Mouse (Mus musculus) megakaryocyte, embryonic 14.5 days (primary cell): Measurements from ENCODE around the gene Tulp2. TPM values are rescaled to one million over a fixed set of nuclear protein-coding genes. Genes with fewer than 3 reads are reported as not detected.

Experiments used
- H3K27me3 ChIP-seq: replicated peaks from 2 replicates; pipeline ENCODE3; 2012; ENCODE audit warnings: inconsistent platforms
- H3K36me3 ChIP-seq: replicated peaks from 2 replicates; pipeline ENCODE3; 2012; ENCODE audit warnings: low read length, inconsistent platforms, mixed read lengths
- H3K4me1 ChIP-seq: 2 replicates; pipeline ENCODE4 v1.6.1; 2012; ENCODE audit warnings: inconsistent platforms
- H3K4me3 ChIP-seq: replicated peaks from 2 replicates; pipeline ENCODE3; 2012; ENCODE audit warnings: moderate library complexity, mild to moderate bottlenecking, inconsistent platforms
- H3K9me3 ChIP-seq: 2 replicates; pipeline ENCODE4 v1.6.1; 2012; ENCODE audit warnings: inconsistent platforms
- FLI1 ChIP-seq: IDR thresholded peaks from 2 replicates; pipeline ENCODE4 v1.6.1; 2012; ENCODE audit warnings: low read length, inconsistent platforms, mixed read lengths
- GATA1 ChIP-seq: IDR thresholded peaks from 3 replicates; pipeline ENCODE4 v1.6.1; 2012; ENCODE audit warnings: mixed read lengths, low read length, inconsistent platforms, borderline replicate concordance
- polyA plus RNA-seq: library from polyadenylated mRNA; stranded (reverse); fragments of >175 nt; gene quantifications from 2 replicates; pipeline ENCODE4 v1.2.3, GENCODE M21; 2012; ENCODE audit warnings: low replicate concordance; ENCODE audit not compliant: insufficient read depth

Tulp2 gene
- polyA plus RNA-seq, 1 experiment: not detected

- TF ChIP-seq GATA1 (no peak), FLI1 (no peak)
- no peaks in the 10 kb centered on the region for H3K9me3 ChIP-seq
- H3K4me1 ChIP-seq: peaks cover 41% of the 10 kb centered on the region
- peak overlapping the region; percentile 71 for H3K4me3 ChIP-seq
- H3K36me3 ChIP-seq: peaks cover 9% of the 10 kb centered on the region
- H3K27me3 ChIP-seq: peaks cover 20% of the 10 kb centered on the region
Observed at GRCm38 (mm10) chr7:45529461-45529860, 47.8 kb downstream of the Tulp2 start.

GRCm38 (mm10) chr7:45530643-45531042 lies 49.0 kb downstream of the Tulp2 start:
- Histone ChIP-seq H3K27me3 (peaks cover 21% of the 10 kb centered on the region), H3K4me3 (no peak overlapping the region)

GRCm38 (mm10) chr7:45535676-45536075 lies 54.0 kb downstream of the Tulp2 start:
- H3K27me3 ChIP-seq: peaks cover 33% of the 10 kb centered on the region
- TF ChIP-seq FLI1 (no peak), GATA1 (no peak)
- H3K4me1 ChIP-seq: peaks cover 23% of the 10 kb centered on the region
- no peaks in the 10 kb centered on the region for H3K36me3 ChIP-seq
- peaks cover 4% of the 10 kb centered on the region for H3K9me3 ChIP-seq
- no peak overlapping the region for H3K4me3 ChIP-seq

More at GRCm38 (mm10) chr7:45530643-45531042, 49.0 kb downstream of the Tulp2 start:
- Histone ChIP-seq H3K4me1 (peaks cover 42% of the 10 kb centered on the region), H3K36me3 (no peaks in the 10 kb centered on the region), H3K9me3 (no peaks in the 10 kb centered on the region)
- no peak for TF ChIP-seq FLI1
- no peak for TF ChIP-seq GATA1

- Histone ChIP-seq H3K9me3 (peaks cover 4% of the 10 kb centered on the region), H3K36me3 (no peaks in the 10 kb centered on the region), H3K4me3 (peak overlapping the region; percentile 86), H3K27me3 (peaks cover 35% of the 10 kb centered on the region), H3K4me1 (peaks cover 22% of the 10 kb centered on the region)
- TF ChIP-seq FLI1 (no peak), GATA1 (no peak)
Observed at GRCm38 (mm10) chr7:45537602-45538001, 55.9 kb downstream of the Tulp2 start.

- H3K9me3 ChIP-seq: peaks cover 4% of the 10 kb centered on the region
- peak overlapping the region; percentile 86 for H3K4me3 ChIP-seq
- TF ChIP-seq GATA1 (no peak), FLI1 (no peak)
- H3K36me3 ChIP-seq: no peaks in the 10 kb centered on the region
- H3K4me1 ChIP-seq: peaks cover 22% of the 10 kb centered on the region
- peaks cover 34% of the 10 kb centered on the region for H3K27me3 ChIP-seq
Observed at GRCm38 (mm10) chr7:45538163-45539041, 56.7 kb downstream of the Tulp2 start.

- no peaks in the 10 kb centered on the region for H3K36me3 ChIP-seq
- H3K27me3 ChIP-seq: peaks cover 33% of the 10 kb centered on the region
- H3K4me1 ChIP-seq: peaks cover 22% of the 10 kb centered on the region
- no peak overlapping the region for H3K4me3 ChIP-seq
- peaks cover 8% of the 10 kb centered on the region for H3K9me3 ChIP-seq
- no peak for TF ChIP-seq FLI1
- TF ChIP-seq GATA1: no peak
Observed at GRCm38 (mm10) chr7:45539095-45539494, 57.4 kb downstream of the Tulp2 start.

GRCm38 (mm10) chr7:45540213-45540612 lies 58.5 kb downstream of the Tulp2 start:
- H3K4me1 ChIP-seq: peaks cover 17% of the 10 kb centered on the region
- peaks cover 28% of the 10 kb centered on the region for H3K27me3 ChIP-seq
- no peak for TF ChIP-seq FLI1
- TF ChIP-seq GATA1: no peak
- no peaks in the 10 kb centered on the region for H3K36me3 ChIP-seq
- H3K9me3 ChIP-seq: peaks cover 12% of the 10 kb centered on the region
- H3K4me3 ChIP-seq: no peak overlapping the region

- no peaks in the 10 kb centered on the region; the same call in 1 of the 2 replicates for H3K4me1 ChIP-seq
- H3K27me3 ChIP-seq: peaks cover 33% of the 10 kb centered on the region
- no peak overlapping the region for H3K4me3 ChIP-seq
- TF ChIP-seq FLI1: no peak
- TF ChIP-seq GATA1: no peak
- H3K9me3 ChIP-seq: peaks cover 8% of the 10 kb centered on the region
- no peaks in the 10 kb centered on the region for H3K36me3 ChIP-seq
Observed at GRCm38 (mm10) chr7:45544525-45544924, 62.8 kb downstream of the Tulp2 start.

- Histone ChIP-seq H3K9me3 (no peaks in the 10 kb centered on the region), H3K36me3 (no peaks in the 10 kb centered on the region), H3K4me3 (no peak overlapping the region), H3K4me1 (peaks cover 14% of the 10 kb centered on the region), H3K27me3 (peaks cover 45% of the 10 kb centered on the region)
- TF ChIP-seq FLI1: no peak
- no peak for TF ChIP-seq GATA1
Observed at GRCm38 (mm10) chr7:45549641-45550436, 68.2 kb downstream of the Tulp2 start.
